Mouse (Mus musculus) megakaryocyte, embryonic 14.5 days (primary cell): Measurements from ENCODE around the gene Bbs2.

ENCODE experiments used
- FLI1 ChIP-seq: IDR thresholded peaks from 2 replicates; pipeline ENCODE4 v1.6.1; 2012; ENCODE audit warnings: low read length, inconsistent platforms, mixed read lengths
- GATA1 ChIP-seq: IDR thresholded peaks from 3 replicates; pipeline ENCODE4 v1.6.1; 2012; ENCODE audit warnings: mixed read lengths, low read length, inconsistent platforms, borderline replicate concordance

DNA sequence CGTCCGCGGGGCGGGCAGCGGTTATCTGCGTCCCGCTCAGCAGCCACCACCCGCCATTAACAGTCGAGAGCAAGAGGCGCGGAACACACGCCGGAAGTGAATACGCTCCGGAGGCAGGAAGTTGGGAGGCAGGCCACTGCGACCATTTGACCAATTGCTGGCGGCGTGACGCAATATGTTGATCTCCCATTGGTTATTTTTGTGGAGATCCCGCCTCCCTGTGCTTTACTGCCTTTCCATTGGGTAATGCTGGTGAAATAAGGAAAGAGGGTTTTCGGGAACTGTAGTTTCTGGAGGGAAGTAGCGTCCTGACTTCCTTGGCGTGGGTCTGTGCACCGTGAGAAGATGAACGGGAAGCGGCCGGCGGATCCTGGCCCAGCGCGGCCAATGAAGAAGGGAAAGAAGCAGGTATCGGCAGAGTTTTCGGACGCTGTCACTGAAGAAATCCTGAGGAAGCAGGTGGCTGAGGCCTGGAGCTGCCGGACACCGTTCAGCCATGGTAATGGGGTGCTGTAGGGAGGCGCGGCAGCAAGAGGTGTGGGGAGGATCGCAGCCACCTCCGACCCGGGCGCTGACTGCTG is 61.7 kb downstream of the Bbs2 start, which contains the start of the genes Nudt21 and Ogfod1:
- no peak for TF ChIP-seq GATA1
- peak; percentile 54; the same call in 1 of the 2 replicates for TF ChIP-seq FLI1
